Comparison of ENCODE assay signal across 15 mouse cellular contexts in genomic region chr16:93374669-93375068, GRCm38 (mm10).
DNase-seq lines count a peak whose midpoint lies in the region; ATAC-seq and TF ChIP-seq lines count a peak whose summit lies in the region.
"Had no signal": no experiment of that assay in that cellular context is flagged by ENCODE, and none has a peak within 500 bp of the region (broad histone marks: within the 10 kb centered on the region; RNA-seq: fewer than 3 reads in every experiment).

No protein-coding gene starts in this region.

- 0 out of 2 replicates have a peak, but pooled peaks have one; percentile 44 for ATAC-seq in kidney, postnatal 0 days (replicated peaks; ENCODE audit: low FRiP score, low read depth)
- no peak for ATAC-seq in activated CD4-positive, CD25-positive, alpha-beta regulatory T cell, adult 4 months
- ATAC-seq: forebrain, embryonic 13.5 days; midbrain, embryonic 13.5 days had no signal

- no peak overlapping the region for H3K27ac ChIP-seq in kidney, postnatal 0 days
- H3K27ac ChIP-seq: embryonic facial prominence, embryonic 13.5 days; forebrain, embryonic 13.5 days; hindbrain, embryonic 14.5 days; midbrain, embryonic 13.5 days; neural tube, embryonic 12.5 days had no signal

- H3K9me3 ChIP-seq in kidney, postnatal 0 days (replicated peaks; ENCODE audit: low read length) = no peaks in the 10 kb centered on the region
- H3K9me3 ChIP-seq: embryonic facial prominence, embryonic 13.5 days; forebrain, embryonic 13.5 days; midbrain, embryonic 13.5 days; neural tube, embryonic 12.5 days had no signal

- H3K36me3 ChIP-seq in kidney, postnatal 0 days (ENCODE audit: insufficient read depth, low read length) = no peaks in the 10 kb centered on the region
- H3K36me3 ChIP-seq: embryonic facial prominence, embryonic 13.5 days; midbrain, embryonic 13.5 days; neural tube, embryonic 12.5 days had no signal

- H3K4me1 ChIP-seq in kidney, postnatal 0 days (replicated peaks; ENCODE audit: insufficient read depth, low read length) = no peaks in the 10 kb centered on the region

- no peak for TF ChIP-seq CTCF in kidney, postnatal 0 days (IDR thresholded peaks at IDR 0.05; ENCODE audit: low read depth)

- H3K4me2 ChIP-seq in kidney, postnatal 0 days (ENCODE audit: low read length) = no peak overlapping the region
- H3K4me2 ChIP-seq: embryonic facial prominence, embryonic 13.5 days; forebrain, embryonic 13.5 days; hindbrain, embryonic 14.5 days; midbrain, embryonic 13.5 days; neural tube, embryonic 12.5 days had no signal

- H3K9ac ChIP-seq in kidney, postnatal 0 days (ENCODE audit: low read depth, low read length) = no peak overlapping the region
- H3K9ac ChIP-seq: embryonic facial prominence, embryonic 13.5 days; forebrain, embryonic 13.5 days; hindbrain, embryonic 14.5 days; midbrain, embryonic 13.5 days; neural tube, embryonic 12.5 days had no signal

- no peaks in the 10 kb centered on the region for H3K27me3 ChIP-seq in kidney, postnatal 0 days (ENCODE audit: insufficient read depth, low read length)
- H3K27me3 ChIP-seq: forebrain, embryonic 13.5 days; midbrain, embryonic 13.5 days; neural tube, embryonic 12.5 days had no signal

- no peak overlapping the region for H3K4me3 ChIP-seq in kidney, postnatal 0 days (replicated peaks; ENCODE audit: low read depth, low read length)
- H3K4me3 ChIP-seq: embryonic facial prominence, embryonic 13.5 days; forebrain, embryonic 13.5 days; midbrain, embryonic 13.5 days; neural tube, embryonic 12.5 days had no signal

- 25% methylated on average over 6 of the region's 6 CpGs for WGBS in kidney, postnatal 0 days

- DNase-seq in adrenal gland, postnatal 36 days = peak; percentile 5 to 6
- no peak for DNase-seq in adrenal gland, adult 2 months
- peak; percentile 34 for DNase-seq in kidney, postnatal 0 days (ENCODE audit: low spot score)
- no peak for DNase-seq in kidney, adult 8-10 months
- DNase-seq in right cerebral cortex, adult 18-20 months = peak; percentile 21
- no peak for DNase-seq in right cerebral cortex, postnatal 4 days
- no peak for DNase-seq in thymus, postnatal 25 days
- DNase-seq: cerebellum, postnatal 25 days; gastrocnemius, postnatal 10 days had no signal

Comparison
In these comparisons a context has a peak if more than half of its experiments do, and no peak if none do; other contexts are left out.
1. DNase-seq: peak in adrenal gland, postnatal 36 days (2 of 2), kidney, postnatal 0 days (single experiment) and right cerebral cortex, adult 18-20 months (single experiment); none in adrenal gland, adult 2 months (single experiment), kidney, adult 8-10 months (0 of 2), right cerebral cortex, postnatal 4 days (single experiment) and thymus, postnatal 25 days (single experiment).